Mouse (Mus musculus): Measurements from ENCODE around the gene Lgals2. TPM values are rescaled to one million over a fixed set of nuclear protein-coding genes. Genes with fewer than 3 reads are reported as not detected.

The Lgals2 gene
- polyA plus RNA-seq, 1 experiment, result 0.35 TPM

DNA sequence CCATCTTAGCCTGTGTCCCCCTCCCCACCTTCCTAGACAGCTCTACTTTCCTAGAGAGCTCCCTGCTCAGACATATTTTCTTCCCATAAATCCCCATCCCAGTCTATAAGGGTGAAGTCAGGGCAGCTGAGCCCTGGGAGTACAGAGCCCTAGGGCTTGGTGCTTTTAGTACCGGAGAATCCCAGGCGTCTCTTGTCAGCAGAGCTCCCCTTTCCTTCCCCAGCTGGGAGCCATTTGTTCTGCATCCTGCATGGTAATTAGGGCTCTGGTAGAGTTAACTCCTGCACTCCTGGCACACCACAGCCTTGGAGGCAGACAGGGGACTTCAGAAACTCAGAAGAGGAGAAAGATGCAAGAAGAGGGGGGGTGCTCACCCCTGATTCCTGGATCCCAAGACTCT lies 15.6 kb downstream of the Lgals2 start:
- no peak overlapping the region for H3K4me3 ChIP-seq (ENCODE audit: insufficient read depth, low read length)
- H3K4me1 ChIP-seq (ENCODE audit: control insufficient read depth, insufficient read depth, low read length), result 0 out of 2 replicates have a peak, but pooled peaks cover 2% of the 10 kb centered on the region
- no peak for TF ChIP-seq CTCF (IDR thresholded peaks at IDR 0.05; ENCODE audit: extremely low read depth, insufficient read depth, low read length)
- TF ChIP-seq POLR2A (IDR thresholded peaks at IDR 0.05; ENCODE audit: extremely low read depth, insufficient read depth, low read length), result no peak
- H3K27ac ChIP-seq (ENCODE audit: insufficient read depth, low read length), result no peak overlapping the region

DNA sequence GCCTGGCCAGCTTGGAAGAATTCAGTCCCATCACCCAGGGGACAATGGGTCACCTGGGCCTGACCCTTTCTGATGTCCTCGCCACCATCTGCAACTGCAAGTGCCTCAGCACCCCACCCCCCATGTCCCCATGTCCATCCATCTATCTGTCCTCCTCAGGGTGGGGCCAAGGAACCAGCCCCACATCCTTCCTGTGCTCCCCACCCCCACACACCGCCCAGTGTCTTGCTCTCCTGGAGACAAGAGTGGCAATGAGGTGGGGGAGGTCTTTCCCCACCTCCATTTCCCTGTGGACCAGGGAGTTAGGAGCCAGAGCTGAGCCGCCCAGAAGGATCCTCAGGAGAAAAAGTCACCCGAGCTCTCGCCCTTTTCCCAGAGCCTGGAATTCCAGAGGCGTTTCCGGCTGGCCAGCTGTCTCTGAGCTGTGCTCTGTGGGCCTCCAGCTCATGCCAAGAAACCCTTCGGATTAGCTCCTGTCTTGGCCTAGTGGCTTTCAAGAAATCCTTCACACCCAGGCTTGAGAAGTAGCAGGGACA lies 19.2 kb downstream of the Lgals2 start:
- H3K4me3 ChIP-seq (ENCODE audit: insufficient read depth, low read length), result no peak overlapping the region
- H3K27ac ChIP-seq (ENCODE audit: insufficient read depth, low read length), result peak overlapping the region; percentile 70; the same call in 1 of the 2 replicates
- no peak for TF ChIP-seq POLR2A (IDR thresholded peaks at IDR 0.05; ENCODE audit: extremely low read depth, insufficient read depth, low read length)
- TF ChIP-seq CTCF (IDR thresholded peaks at IDR 0.05; ENCODE audit: extremely low read depth, insufficient read depth, low read length), result no peak
- H3K4me1 ChIP-seq (ENCODE audit: control insufficient read depth, insufficient read depth, low read length), result 0 out of 2 replicates have a peak, but pooled peaks cover 2% of the 10 kb centered on the region

DNA sequence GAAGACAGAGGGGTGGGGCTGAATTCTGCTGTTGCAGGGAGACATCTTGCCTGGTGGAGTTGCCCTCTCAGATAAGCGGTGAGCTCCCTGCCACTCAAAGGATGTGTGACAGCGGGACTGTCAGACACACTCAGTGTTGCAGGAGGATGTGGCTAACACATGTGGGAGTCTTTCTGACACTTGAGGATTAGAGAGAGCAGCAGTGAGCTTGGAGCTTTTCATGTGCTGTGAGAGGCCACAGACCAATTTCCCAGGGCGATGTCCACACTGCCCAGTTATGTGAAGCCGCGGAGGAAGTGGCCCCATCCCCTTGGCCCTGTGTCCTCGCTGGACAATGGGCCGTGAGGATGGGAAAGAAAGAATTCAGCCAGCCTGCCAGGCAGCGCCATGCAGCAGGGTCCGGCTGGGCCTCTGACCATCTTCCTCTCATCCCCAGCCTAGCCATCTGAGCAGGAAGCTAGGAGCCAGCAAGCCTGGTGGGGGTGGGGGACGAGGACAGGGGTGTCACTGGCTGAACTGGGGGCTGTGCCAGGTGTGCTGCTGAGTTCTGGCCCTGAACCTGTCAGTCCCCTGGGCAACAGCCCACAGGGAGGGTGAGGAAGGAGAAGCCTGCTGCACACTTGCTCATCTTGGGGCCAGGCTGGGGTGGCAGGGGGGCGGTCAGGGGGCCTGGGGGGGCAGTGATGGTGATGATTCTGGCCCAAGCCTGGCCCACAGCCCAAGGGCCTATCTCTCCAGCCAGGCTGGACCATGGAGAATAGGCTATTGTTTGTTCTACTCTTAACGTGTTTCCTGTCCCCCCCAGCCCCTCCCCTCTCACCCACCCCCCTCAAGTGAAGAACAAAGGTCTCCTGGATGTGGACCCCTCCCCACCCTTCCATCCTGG lies 19.9 kb downstream of the Lgals2 start:
- Histone ChIP-seq H3K4me1 (ENCODE audit: control insufficient read depth, insufficient read depth, low read length) (0 out of 2 replicates have a peak, but pooled peaks cover 2% of the 10 kb centered on the region), H3K27ac (ENCODE audit: insufficient read depth, low read length) (peak overlapping the region; percentile 82), H3K4me3 (ENCODE audit: insufficient read depth, low read length) (no peak overlapping the region)
- TF ChIP-seq CTCF (IDR thresholded peaks at IDR 0.05; ENCODE audit: extremely low read depth, insufficient read depth, low read length), result no peak
- TF ChIP-seq POLR2A (IDR thresholded peaks at IDR 0.05; ENCODE audit: extremely low read depth, insufficient read depth, low read length), result no peak

DNA sequence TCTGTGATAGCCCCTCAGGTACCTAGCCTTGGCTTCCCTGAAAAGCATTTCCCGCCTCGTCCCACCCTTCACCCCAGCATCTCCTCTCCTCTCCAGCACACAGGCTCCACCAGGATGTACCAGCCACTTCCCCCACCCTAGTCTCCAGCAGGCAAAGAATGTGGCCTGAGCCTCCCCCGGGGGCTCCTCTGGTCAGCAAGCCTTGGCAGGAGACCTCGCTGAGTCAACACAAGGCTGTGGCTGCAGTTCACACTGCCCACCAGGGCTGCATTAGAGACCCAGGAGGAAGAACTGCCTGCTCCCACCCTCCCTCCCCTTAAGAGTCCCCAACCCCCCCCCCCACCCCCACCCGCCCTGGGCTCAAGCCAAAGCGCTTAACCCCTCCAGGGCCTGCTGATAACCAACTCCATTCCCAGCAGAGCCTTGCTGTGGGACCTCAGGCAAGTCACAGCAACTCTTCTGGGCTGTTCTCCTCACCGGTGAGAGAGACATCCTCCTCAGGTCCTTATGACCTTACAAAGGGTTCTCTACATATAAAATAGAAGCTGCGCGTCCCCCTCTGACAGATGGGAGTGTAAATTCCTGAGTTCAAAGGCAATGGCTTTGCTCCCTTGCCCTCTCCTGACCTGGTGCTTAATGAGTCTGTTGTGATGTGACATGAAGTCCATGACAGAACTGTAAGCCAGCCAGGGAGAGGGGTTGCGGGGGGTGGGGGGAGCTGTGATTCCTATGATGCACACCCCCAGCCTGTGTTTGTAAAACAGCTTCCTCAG lies 20.9 kb downstream of the Lgals2 start:
- Histone ChIP-seq H3K4me1 (ENCODE audit: control insufficient read depth, insufficient read depth, low read length) (0 out of 2 replicates have a peak, but pooled peaks cover 2% of the 10 kb centered on the region), H3K27ac (ENCODE audit: insufficient read depth, low read length) (no peak overlapping the region), H3K4me3 (ENCODE audit: insufficient read depth, low read length) (no peak overlapping the region)
- TF ChIP-seq POLR2A (IDR thresholded peaks at IDR 0.05; ENCODE audit: extremely low read depth, insufficient read depth, low read length) (no peak), CTCF (IDR thresholded peaks at IDR 0.05; ENCODE audit: extremely low read depth, insufficient read depth, low read length) (no peak)

- TF ChIP-seq POLR2A (IDR thresholded peaks at IDR 0.05; ENCODE audit: extremely low read depth, insufficient read depth, low read length), result no peak
- no peak for TF ChIP-seq CTCF (IDR thresholded peaks at IDR 0.05; ENCODE audit: extremely low read depth, insufficient read depth, low read length)
- H3K4me3 ChIP-seq (ENCODE audit: insufficient read depth, low read length), result no peak overlapping the region
- 0 out of 2 replicates have a peak, but pooled peaks cover 2% of the 10 kb centered on the region for H3K4me1 ChIP-seq (ENCODE audit: control insufficient read depth, insufficient read depth, low read length)
- H3K27ac ChIP-seq (ENCODE audit: insufficient read depth, low read length), result peak overlapping the region; percentile 71; the same call in 1 of the 2 replicates
These were observed 21.7 kb downstream of the Lgals2 start for GRCm38 (mm10) chr15:78833582-78833981.

DNA sequence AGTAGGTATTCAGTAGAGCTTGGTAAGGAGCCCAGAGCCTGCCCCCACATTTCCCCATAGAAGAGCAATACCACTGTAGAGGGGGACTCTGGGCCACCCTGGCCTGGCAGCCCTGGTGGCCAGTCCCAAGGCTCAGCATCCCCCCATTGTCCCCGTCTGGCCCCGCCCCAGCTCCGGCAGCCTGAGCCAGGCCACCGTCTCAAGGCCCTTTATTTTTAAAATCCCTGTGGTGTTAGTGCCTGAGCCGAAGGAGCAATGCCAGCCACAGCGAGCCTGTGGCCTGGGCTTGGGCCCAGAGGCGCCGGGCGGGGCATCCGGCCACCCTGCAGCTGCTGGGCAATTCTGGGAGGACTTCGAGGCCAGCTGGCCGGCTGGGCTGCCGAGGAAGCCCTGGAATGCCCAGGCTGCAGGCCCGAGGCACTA lies 22.6 kb downstream of the Lgals2 start:
- TF ChIP-seq POLR2A (IDR thresholded peaks at IDR 0.05; ENCODE audit: extremely low read depth, insufficient read depth, low read length), result no peak
- no peak for TF ChIP-seq CTCF (IDR thresholded peaks at IDR 0.05; ENCODE audit: extremely low read depth, insufficient read depth, low read length)
- H3K4me1 ChIP-seq (ENCODE audit: control insufficient read depth, insufficient read depth, low read length), result 0 out of 2 replicates have a peak, but pooled peaks cover 2% of the 10 kb centered on the region
- peak overlapping the region; percentile 71 for H3K27ac ChIP-seq (ENCODE audit: insufficient read depth, low read length)
- no peak overlapping the region for H3K4me3 ChIP-seq (ENCODE audit: insufficient read depth, low read length)

- H3K27ac ChIP-seq (ENCODE audit: insufficient read depth, low read length), result peak overlapping the region; percentile 9; the same call in 1 of the 2 replicates
- TF ChIP-seq CTCF (IDR thresholded peaks at IDR 0.05; ENCODE audit: extremely low read depth, insufficient read depth, low read length), result no peak
- TF ChIP-seq POLR2A (IDR thresholded peaks at IDR 0.05; ENCODE audit: extremely low read depth, insufficient read depth, low read length), result no peak
- no peak overlapping the region for H3K4me3 ChIP-seq (ENCODE audit: insufficient read depth, low read length)
- H3K4me1 ChIP-seq (ENCODE audit: control insufficient read depth, insufficient read depth, low read length), result 0 out of 2 replicates have a peak, but pooled peaks cover 2% of the 10 kb centered on the region
These were observed 23.3 kb downstream of the Lgals2 start for GRCm38 (mm10) chr15:78831720-78832657.

Measured in cortical plate, adult 2 months (tissue).